Mouse (Mus musculus) stomach, postnatal 0 days (tissue): Measurements from ENCODE around the gene Mgst2. TPM values are rescaled to one million over a fixed set of nuclear protein-coding genes. Genes with fewer than 3 reads are reported as not detected.
A peak's percentile ranks its signal among the peaks of the same experiment; 100 is the strongest.

Experiments
- ATAC-seq: fragments of 200-750 bp; cut with Nextera tagmentation; 2 replicates; pipeline ENCODE4 v1.8.0; 2017; ENCODE audit not compliant: low FRiP score, low TSS enrichment
- DNase-seq: peaks from one replicate; pipeline ENCODE4 v3.0.0-alpha.2; 2016; ENCODE audit warnings: low spot score
- H3K27ac ChIP-seq: fragments of 300-500 bp; sonication (generic); replicated peaks from 2 replicates; pipeline ENCODE4 v1.5.1; 2014; ENCODE audit warnings: mild to moderate bottlenecking, control low read depth
- H3K27me3 ChIP-seq: fragments of 300-500 bp; sonication (generic); 2 replicates; pipeline ENCODE4 v1.6.1; 2014; ENCODE audit warnings: low read length; ENCODE audit not compliant: control insufficient read depth, insufficient read depth
- H3K36me3 ChIP-seq: fragments of 300-500 bp; sonication (generic); 2 replicates; pipeline ENCODE4 v1.6.1; 2014; ENCODE audit warnings: low read length, mixed read lengths; ENCODE audit not compliant: control insufficient read depth, insufficient read depth
- H3K4me1 ChIP-seq: fragments of 300-500 bp; sonication (generic); replicated peaks from 2 replicates; pipeline ENCODE4 v1.6.1; 2014; ENCODE audit warnings: antibody characterized with exemption; ENCODE audit not compliant: control insufficient read depth, insufficient read depth
- H3K4me2 ChIP-seq: fragments of 300-500 bp; sonication (generic); replicated peaks from 2 replicates; pipeline ENCODE4 v1.6.1; 2014; ENCODE audit warnings: low read depth, mild to moderate bottlenecking, control low read depth, moderate library complexity
- H3K4me3 ChIP-seq: fragments of 300-500 bp; sonication (generic); 2 replicates; pipeline ENCODE4 v1.5.1; 2014; ENCODE audit warnings: low read depth, low read length, control low read depth
- H3K9ac ChIP-seq: fragments of 300-500 bp; sonication (generic); 2 replicates; pipeline ENCODE4 v1.6.1; 2014; ENCODE audit warnings: mild to moderate bottlenecking, low read length, control low read depth, mixed read lengths
- H3K9me3 ChIP-seq: fragments of 300-500 bp; sonication (generic); 2 replicates; pipeline ENCODE4 v1.6.1; 2016; ENCODE audit warnings: low read length; ENCODE audit not compliant: control insufficient read depth
- CTCF ChIP-seq: IDR thresholded peaks from 2 replicates; pipeline ENCODE4 v1.5.1; 2016; ENCODE audit warnings: antibody characterized with exemption, low read depth, mild to moderate bottlenecking, moderate library complexity
- EP300 ChIP-seq: optimal IDR thresholded peaks from 2 replicates; pipeline ENCODE3; 2016; ENCODE audit warnings: antibody characterized with exemption
- WGBS: fragments of 180-500 bp; shearing (Covaris S2); extraction: QIAGEN DNeasy Blood & Tissue Kit; methylation state at CpG from one replicate; pipeline ENCODE4 v1.1.7; 2014; 5-methylcytosine and 5-hydroxymethylcytosine counted together
- polyA plus RNA-seq: library from polyadenylated mRNA; unstranded; fragments of >200 nt; fragmentation: Nextera tagmentation; extraction: Ambion mirVana; gene quantifications from 2 replicates; pipeline ENCODE4 v1.2.1, GENCODE M21; 2015

Gene Mgst2
- polyA plus RNA-seq, 1 experiment from 2014 or later = 264 TPM

- TF ChIP-seq CTCF (no peak), EP300 (no peak)
- no peak overlapping the region for H3K4me3 ChIP-seq
- no peaks in the 10 kb centered on the region for H3K27me3 ChIP-seq
- H3K4me2 ChIP-seq = no peak overlapping the region
- no peaks in the 10 kb centered on the region for H3K4me1 ChIP-seq
- H3K27ac ChIP-seq = no peak overlapping the region
- ATAC-seq (no peak), DNase-seq (no peak)
- no peaks in the 10 kb centered on the region for H3K9me3 ChIP-seq
- no peak overlapping the region for H3K9ac ChIP-seq
- no peaks in the 10 kb centered on the region for H3K36me3 ChIP-seq
- 84% methylated on average over 6 of the region's 6 CpGs for WGBS
Observed at GRCm38 (mm10) chr3:51637326-51637725, 22.8 kb upstream of the Mgst2 start.

- H3K9ac ChIP-seq = no peak overlapping the region
- H3K27me3 ChIP-seq = no peaks in the 10 kb centered on the region
- ATAC-seq = no peak
- TF ChIP-seq EP300 (no peak), CTCF (no peak)
- H3K4me3 ChIP-seq = no peak overlapping the region
- H3K27ac ChIP-seq = no peak overlapping the region
- no peaks in the 10 kb centered on the region for H3K36me3 ChIP-seq
- no peak overlapping the region for H3K4me2 ChIP-seq
- DNase-seq = no peak
- no peaks in the 10 kb centered on the region for H3K9me3 ChIP-seq
- no peaks in the 10 kb centered on the region for H3K4me1 ChIP-seq
- WGBS = 83% methylated on average over 6 of the region's 6 CpGs
Observed at GRCm38 (mm10) chr3:51638260-51638659, 21.9 kb upstream of the Mgst2 start.

- H3K27me3 ChIP-seq = no peaks in the 10 kb centered on the region
- H3K27ac ChIP-seq = no peak overlapping the region
- no peak for DNase-seq
- WGBS = 89% methylated on average over 6 of the region's 6 CpGs
- H3K4me2 ChIP-seq = no peak overlapping the region
- TF ChIP-seq CTCF (no peak), EP300 (no peak)
- H3K4me1 ChIP-seq = no peaks in the 10 kb centered on the region
- no peak overlapping the region for H3K4me3 ChIP-seq
- no peaks in the 10 kb centered on the region for H3K9me3 ChIP-seq
- no peaks in the 10 kb centered on the region for H3K36me3 ChIP-seq
- ATAC-seq = no peak
- no peak overlapping the region for H3K9ac ChIP-seq
Observed at GRCm38 (mm10) chr3:51645484-51645883, 14.7 kb upstream of the Mgst2 start.

DNA sequence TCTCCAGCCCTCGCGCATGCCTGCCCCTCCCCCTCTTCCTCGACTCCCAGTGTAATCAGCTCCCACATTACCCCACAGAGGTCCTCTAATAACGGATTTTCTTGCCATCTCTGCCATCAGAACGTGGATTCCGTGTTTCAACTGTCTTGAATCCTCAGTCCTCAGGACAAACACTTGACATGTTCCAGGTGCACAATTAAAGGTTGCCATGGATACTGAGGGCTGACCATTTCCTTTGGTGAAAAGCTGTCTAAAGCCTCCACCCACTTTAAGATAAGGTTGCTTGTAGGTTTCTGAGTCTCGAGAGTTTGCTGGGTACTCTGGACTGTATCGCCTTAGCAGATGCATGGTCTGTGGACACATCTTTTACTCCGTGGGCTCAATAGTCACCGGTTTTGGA, 13.9 kb upstream of the Mgst2 start:
- ATAC-seq = no peak
- H3K4me1 ChIP-seq = no peaks in the 10 kb centered on the region
- no peaks in the 10 kb centered on the region for H3K36me3 ChIP-seq
- H3K27me3 ChIP-seq = no peaks in the 10 kb centered on the region
- H3K9me3 ChIP-seq = no peaks in the 10 kb centered on the region
- no peak for DNase-seq
- H3K27ac ChIP-seq = no peak overlapping the region
- TF ChIP-seq CTCF = no peak
- no peak for TF ChIP-seq EP300
- no peak overlapping the region for H3K4me3 ChIP-seq
- no peak overlapping the region for H3K4me2 ChIP-seq
- no peak overlapping the region for H3K9ac ChIP-seq
- 54% methylated on average over 10 of the region's 10 CpGs for WGBS

GRCm38 (mm10) chr3:51647356-51647755, 12.8 kb upstream of the Mgst2 start:
- 70% methylated on average over 4 of the region's 4 CpGs for WGBS
- no peak for DNase-seq
- Histone ChIP-seq H3K4me2 (no peak overlapping the region), H3K9ac (no peak overlapping the region), H3K4me1 (0 out of 2 replicates have a peak, but pooled peaks cover under 1% of the 10 kb centered on the region), H3K9me3 (no peaks in the 10 kb centered on the region), H3K27ac (no peak overlapping the region), H3K27me3 (no peaks in the 10 kb centered on the region), H3K36me3 (no peaks in the 10 kb centered on the region), H3K4me3 (no peak overlapping the region)
- TF ChIP-seq EP300 = no peak
- no peak for TF ChIP-seq CTCF
- ATAC-seq = no peak

- peaks cover 2% of the 10 kb centered on the region; the same call in 1 of the 2 replicates for H3K4me1 ChIP-seq
- H3K9me3 ChIP-seq = no peaks in the 10 kb centered on the region
- peak overlapping the region; percentile 43 for H3K4me2 ChIP-seq
- peak; percentile 47; the same call in 1 of the 2 replicates for ATAC-seq
- peak; percentile 97 for TF ChIP-seq CTCF
- no peak for TF ChIP-seq EP300
- 32% methylated on average over 15 of the region's 15 CpGs for WGBS
- no peak overlapping the region for H3K4me3 ChIP-seq
- H3K9ac ChIP-seq = no peak overlapping the region
- no peak overlapping the region for H3K27ac ChIP-seq
- peak; percentile 81 for DNase-seq
- H3K36me3 ChIP-seq = no peaks in the 10 kb centered on the region
- no peaks in the 10 kb centered on the region for H3K27me3 ChIP-seq
Observed at GRCm38 (mm10) chr3:51648037-51648664, 12.0 kb upstream of the Mgst2 start.
